Mouse (Mus musculus): ENCODE measurements around the gene Reps1. TPM values are rescaled to one million over a fixed set of nuclear protein-coding genes. Genes with fewer than 3 reads are reported as not detected.

The Reps1 gene
- polyA plus RNA-seq, 1 experiment from 2014 or later, result 18.5 TPM

GRCm38 (mm10) chr10:18070144-18070543 is 14.5 kb downstream of the Reps1 start:
- peak; percentile 33 for DNase-seq (ENCODE audit: low spot score)
- no peaks in the 10 kb centered on the region for H3K9me3 ChIP-seq (replicated peaks; ENCODE audit: control insufficient read depth, low read length)
- no peak overlapping the region for H3K4me3 ChIP-seq (ENCODE audit: low read depth, low read length)
- no peaks in the 10 kb centered on the region for H3K27me3 ChIP-seq (replicated peaks; ENCODE audit: control insufficient read depth, insufficient read depth, low read length)
- no peak for ATAC-seq
- H3K36me3 ChIP-seq (ENCODE audit: control insufficient read depth, insufficient read depth, low read length), result no peaks in the 10 kb centered on the region
- H3K4me1 ChIP-seq (ENCODE audit: control insufficient read depth, insufficient read depth, low read length), result no peaks in the 10 kb centered on the region
- H3K4me2 ChIP-seq (ENCODE audit: low read length), result no peak overlapping the region
- no peak overlapping the region for H3K27ac ChIP-seq (ENCODE audit: low read depth, low read length)
- H3K9ac ChIP-seq (ENCODE audit: low read length), result no peak overlapping the region
- 64% methylated on average over 3 of the region's 3 CpGs for WGBS

- H3K27ac ChIP-seq (ENCODE audit: low read depth, low read length), result no peak overlapping the region
- no peaks in the 10 kb centered on the region for H3K27me3 ChIP-seq (replicated peaks; ENCODE audit: control insufficient read depth, insufficient read depth, low read length)
- no peak overlapping the region for H3K4me3 ChIP-seq (ENCODE audit: low read depth, low read length)
- ATAC-seq (no peak), DNase-seq (ENCODE audit: low spot score) (no peak)
- 92% methylated on average over 2 of the region's 2 CpGs for WGBS
- no peak overlapping the region for H3K4me2 ChIP-seq (ENCODE audit: low read length)
- no peak overlapping the region for H3K9ac ChIP-seq (ENCODE audit: low read length)
- H3K9me3 ChIP-seq (replicated peaks; ENCODE audit: control insufficient read depth, low read length), result no peaks in the 10 kb centered on the region
- no peaks in the 10 kb centered on the region for H3K4me1 ChIP-seq (ENCODE audit: control insufficient read depth, insufficient read depth, low read length)
- H3K36me3 ChIP-seq (ENCODE audit: control insufficient read depth, insufficient read depth, low read length), result no peaks in the 10 kb centered on the region
Observed at GRCm38 (mm10) chr10:18070616-18071015, 15.0 kb downstream of the Reps1 start.

DNA sequence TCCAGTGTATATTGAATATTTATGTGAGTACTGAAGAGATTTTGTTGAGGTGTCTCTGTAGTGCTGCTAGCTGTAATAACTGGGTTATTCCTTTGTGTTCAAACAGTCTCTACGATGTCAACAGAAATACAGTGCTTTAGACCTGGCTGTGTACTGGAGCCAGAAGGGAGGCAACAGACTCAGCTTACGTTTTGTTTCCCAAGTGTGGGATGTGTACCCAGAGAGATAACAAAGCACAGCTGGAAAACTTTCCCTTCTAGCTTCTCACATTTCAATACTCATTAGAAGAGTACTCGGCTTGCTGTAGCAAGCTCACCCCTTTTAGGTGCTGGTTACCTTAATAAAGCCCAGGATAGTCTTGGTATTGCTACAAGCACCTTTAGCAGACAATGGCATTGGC is 17.2 kb downstream of the Reps1 start:
- Histone ChIP-seq H3K9ac (ENCODE audit: low read length) (no peak overlapping the region), H3K4me1 (ENCODE audit: control insufficient read depth, insufficient read depth, low read length) (no peaks in the 10 kb centered on the region), H3K27me3 (replicated peaks; ENCODE audit: control insufficient read depth, insufficient read depth, low read length) (no peaks in the 10 kb centered on the region), H3K9me3 (replicated peaks; ENCODE audit: control insufficient read depth, low read length) (no peaks in the 10 kb centered on the region), H3K36me3 (ENCODE audit: control insufficient read depth, insufficient read depth, low read length) (no peaks in the 10 kb centered on the region), H3K4me2 (ENCODE audit: low read length) (no peak overlapping the region), H3K4me3 (ENCODE audit: low read depth, low read length) (no peak overlapping the region), H3K27ac (ENCODE audit: low read depth, low read length) (no peak overlapping the region)
- WGBS, result 74% methylated on average over 3 of the region's 3 CpGs
- no peak for ATAC-seq
- no peak for DNase-seq (ENCODE audit: low spot score)

DNA sequence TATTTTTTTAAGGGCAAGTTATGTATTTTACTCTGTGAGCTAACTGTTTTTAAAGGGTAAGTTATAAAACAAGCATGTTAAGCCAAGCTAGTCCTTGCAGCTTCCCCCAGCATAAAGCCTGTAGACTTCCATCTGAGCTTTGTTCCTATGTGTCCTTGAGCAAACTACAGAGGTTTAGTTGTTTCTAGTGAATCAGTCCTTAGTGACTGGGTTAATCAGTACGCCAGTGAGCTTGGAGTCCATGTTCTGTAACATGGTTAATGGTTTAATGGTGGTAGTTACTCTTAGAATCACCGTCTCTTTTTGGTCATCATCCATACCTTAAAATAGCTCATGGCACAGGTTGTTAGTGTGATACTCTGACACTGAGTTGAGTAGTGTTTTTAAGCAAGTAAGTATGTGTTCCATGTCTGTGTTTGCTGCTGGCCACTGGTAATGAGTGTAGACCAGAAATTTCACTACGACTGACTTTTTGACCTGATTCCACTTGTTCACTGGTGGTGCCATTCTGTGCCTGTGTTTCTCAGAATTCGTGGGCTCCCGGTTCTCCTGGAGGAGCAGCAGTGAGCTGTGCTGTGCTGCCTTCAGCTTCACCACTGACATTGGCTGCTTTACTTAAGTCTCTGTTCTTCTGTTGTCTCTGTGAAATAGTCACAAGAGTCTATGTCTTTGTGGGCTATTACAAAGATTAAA is 18.9 kb downstream of the Reps1 start:
- no peaks in the 10 kb centered on the region for H3K27me3 ChIP-seq (replicated peaks; ENCODE audit: control insufficient read depth, insufficient read depth, low read length)
- no peak overlapping the region for H3K9ac ChIP-seq (ENCODE audit: low read length)
- H3K4me2 ChIP-seq (ENCODE audit: low read length), result no peak overlapping the region
- DNase-seq (ENCODE audit: low spot score) (no peak), ATAC-seq (no peak)
- no peaks in the 10 kb centered on the region for H3K9me3 ChIP-seq (replicated peaks; ENCODE audit: control insufficient read depth, low read length)
- H3K4me1 ChIP-seq (ENCODE audit: control insufficient read depth, insufficient read depth, low read length), result no peaks in the 10 kb centered on the region
- H3K4me3 ChIP-seq (ENCODE audit: low read depth, low read length), result no peak overlapping the region
- H3K36me3 ChIP-seq (ENCODE audit: control insufficient read depth, insufficient read depth, low read length), result no peaks in the 10 kb centered on the region
- no peak overlapping the region for H3K27ac ChIP-seq (ENCODE audit: low read depth, low read length)
- 86% methylated on average over 5 of the region's 5 CpGs for WGBS

DNA sequence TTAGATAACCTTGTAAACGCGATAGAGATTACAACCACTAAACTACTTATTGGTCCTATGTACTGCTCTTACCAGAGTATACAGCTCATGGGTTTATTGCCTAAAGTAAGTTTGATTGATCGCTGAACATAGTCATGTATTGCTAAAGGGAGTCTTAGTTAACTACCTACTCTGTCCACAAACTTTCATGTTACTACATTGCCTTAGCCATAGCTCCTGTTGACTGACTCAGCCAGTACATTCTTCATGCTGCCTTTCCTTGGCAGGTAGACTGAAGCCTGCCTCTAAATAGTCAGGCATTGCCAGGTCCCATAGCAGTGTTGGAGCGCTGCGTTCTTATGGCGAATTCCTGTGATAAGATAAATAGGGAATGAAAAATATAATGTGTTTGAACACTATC is 20.2 kb downstream of the Reps1 start:
- Histone ChIP-seq H3K27me3 (replicated peaks; ENCODE audit: control insufficient read depth, insufficient read depth, low read length) (no peaks in the 10 kb centered on the region), H3K4me1 (ENCODE audit: control insufficient read depth, insufficient read depth, low read length) (no peaks in the 10 kb centered on the region; the same call in 1 of the 2 replicates), H3K4me2 (ENCODE audit: low read length) (no peak overlapping the region), H3K9me3 (replicated peaks; ENCODE audit: control insufficient read depth, low read length) (no peaks in the 10 kb centered on the region), H3K36me3 (ENCODE audit: control insufficient read depth, insufficient read depth, low read length) (no peaks in the 10 kb centered on the region), H3K9ac (ENCODE audit: low read length) (no peak overlapping the region), H3K27ac (ENCODE audit: low read depth, low read length) (no peak overlapping the region), H3K4me3 (ENCODE audit: low read depth, low read length) (no peak overlapping the region)
- 95% methylated on average over 6 of the region's 6 CpGs for WGBS
- DNase-seq (ENCODE audit: low spot score) (no peak), ATAC-seq (no peak)

GRCm38 (mm10) chr10:18081536-18081935 is 25.9 kb downstream of the Reps1 start:
- no peak overlapping the region for H3K4me2 ChIP-seq (ENCODE audit: low read length)
- 0 out of 2 replicates have a peak, but pooled peaks cover 2% of the 10 kb centered on the region for H3K9me3 ChIP-seq (replicated peaks; ENCODE audit: control insufficient read depth, low read length)
- H3K27me3 ChIP-seq (replicated peaks; ENCODE audit: control insufficient read depth, insufficient read depth, low read length), result no peaks in the 10 kb centered on the region
- no peak overlapping the region for H3K9ac ChIP-seq (ENCODE audit: low read length)
- H3K4me3 ChIP-seq (ENCODE audit: low read depth, low read length), result no peak overlapping the region
- DNase-seq (ENCODE audit: low spot score) (no peak), ATAC-seq (no peak)
- no peaks in the 10 kb centered on the region for H3K36me3 ChIP-seq (ENCODE audit: control insufficient read depth, insufficient read depth, low read length)
- WGBS, result 92% methylated on average over 1 of the region's 1 CpGs
- H3K4me1 ChIP-seq (ENCODE audit: control insufficient read depth, insufficient read depth, low read length), result no peaks in the 10 kb centered on the region; the same call in 1 of the 2 replicates
- H3K27ac ChIP-seq (ENCODE audit: low read depth, low read length), result no peak overlapping the region

- H3K36me3 ChIP-seq (ENCODE audit: control insufficient read depth, insufficient read depth, low read length), result no peaks in the 10 kb centered on the region
- ATAC-seq (no peak), DNase-seq (ENCODE audit: low spot score) (no peak)
- H3K4me2 ChIP-seq (ENCODE audit: low read length), result no peak overlapping the region
- no peaks in the 10 kb centered on the region; the same call in 1 of the 2 replicates for H3K4me1 ChIP-seq (ENCODE audit: control insufficient read depth, insufficient read depth, low read length)
- 97% methylated on average over 6 of the region's 6 CpGs for WGBS
- H3K4me3 ChIP-seq (ENCODE audit: low read depth, low read length), result no peak overlapping the region
- H3K27me3 ChIP-seq (replicated peaks; ENCODE audit: control insufficient read depth, insufficient read depth, low read length), result no peaks in the 10 kb centered on the region
- H3K9ac ChIP-seq (ENCODE audit: low read length), result no peak overlapping the region
- no peak overlapping the region for H3K27ac ChIP-seq (ENCODE audit: low read depth, low read length)
- H3K9me3 ChIP-seq (replicated peaks; ENCODE audit: control insufficient read depth, low read length), result 0 out of 2 replicates have a peak, but pooled peaks cover 6% of the 10 kb centered on the region
Observed at GRCm38 (mm10) chr10:18082772-18083171, 27.1 kb downstream of the Reps1 start.

GRCm38 (mm10) chr10:18090691-18091090 is 35.0 kb downstream of the Reps1 start:
- Histone ChIP-seq H3K27me3 (replicated peaks; ENCODE audit: control insufficient read depth, insufficient read depth, low read length) (no peaks in the 10 kb centered on the region), H3K4me1 (ENCODE audit: control insufficient read depth, insufficient read depth, low read length) (no peaks in the 10 kb centered on the region), H3K9me3 (replicated peaks; ENCODE audit: control insufficient read depth, low read length) (0 out of 2 replicates have a peak, but pooled peaks cover 6% of the 10 kb centered on the region), H3K9ac (ENCODE audit: low read length) (no peak overlapping the region), H3K4me2 (ENCODE audit: low read length) (no peak overlapping the region), H3K36me3 (ENCODE audit: control insufficient read depth, insufficient read depth, low read length) (peaks cover 25% of the 10 kb centered on the region), H3K27ac (ENCODE audit: low read depth, low read length) (no peak overlapping the region), H3K4me3 (ENCODE audit: low read depth, low read length) (no peak overlapping the region)
- no peak for DNase-seq (ENCODE audit: low spot score)
- ATAC-seq, result no peak

- Histone ChIP-seq H3K27ac (ENCODE audit: low read depth, low read length) (no peak overlapping the region), H3K9ac (ENCODE audit: low read length) (no peak overlapping the region), H3K4me1 (ENCODE audit: control insufficient read depth, insufficient read depth, low read length) (no peaks in the 10 kb centered on the region), H3K4me3 (ENCODE audit: low read depth, low read length) (no peak overlapping the region), H3K36me3 (ENCODE audit: control insufficient read depth, insufficient read depth, low read length) (peaks cover 30% of the 10 kb centered on the region), H3K4me2 (ENCODE audit: low read length) (no peak overlapping the region), H3K27me3 (replicated peaks; ENCODE audit: control insufficient read depth, insufficient read depth, low read length) (no peaks in the 10 kb centered on the region), H3K9me3 (replicated peaks; ENCODE audit: control insufficient read depth, low read length) (no peaks in the 10 kb centered on the region)
- ATAC-seq (no peak), DNase-seq (ENCODE audit: low spot score) (no peak)
- 64% methylated on average over 5 of the region's 5 CpGs for WGBS
Observed at GRCm38 (mm10) chr10:18102166-18102565, 46.5 kb downstream of the Reps1 start.

Data from forebrain, embryonic 14.5 days (tissue).